Mouse (Mus musculus): ENCODE data around the gene Snx8. TPM values are rescaled to one million over a fixed set of nuclear protein-coding genes. Genes with fewer than 3 reads are reported as not detected.

The Snx8 gene
- polyA plus RNA-seq, 1 experiment from 2014 or later = 19.8 TPM

DNA sequence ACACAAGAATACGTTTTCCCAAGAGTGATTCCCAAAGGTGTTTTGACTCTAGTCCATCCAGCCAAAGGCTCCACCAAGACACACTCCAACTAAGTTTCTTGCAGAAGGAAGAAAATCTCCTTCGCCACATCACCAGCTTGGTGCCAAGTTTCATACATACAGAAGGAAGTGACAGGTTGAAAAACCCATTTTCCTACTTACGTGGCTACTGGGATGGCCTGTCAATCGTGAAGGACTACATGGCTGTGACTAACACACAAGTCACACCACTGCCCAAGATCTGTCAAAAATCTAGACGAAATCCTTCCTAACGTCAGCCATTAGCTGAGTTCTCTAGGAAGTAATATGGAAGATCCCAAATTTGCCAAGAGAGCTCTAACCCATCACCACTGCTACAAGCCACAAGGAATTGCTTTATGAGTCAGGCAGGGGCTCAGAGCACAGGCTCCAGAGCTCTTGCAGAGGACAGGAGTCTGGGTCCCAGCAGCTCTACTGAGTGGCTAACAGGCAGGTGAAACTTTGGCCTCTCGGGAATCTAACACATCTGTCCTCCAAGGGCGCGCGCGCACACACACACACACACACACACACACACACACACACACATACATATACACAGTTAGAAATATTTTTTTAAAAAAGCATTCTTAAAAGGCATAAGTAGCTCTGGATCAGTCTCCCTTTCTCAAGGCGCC, 1.1 kb downstream of the Snx8 start:
- Histone ChIP-seq H3K9me3 (ENCODE audit: control insufficient read depth, low read length) (no peaks in the 10 kb centered on the region), H3K9ac (ENCODE audit: low read length) (peak overlapping the region; percentile 71), H3K4me2 (ENCODE audit: low read depth, low read length) (peak overlapping the region; percentile 67), H3K4me1 (replicated peaks; ENCODE audit: control insufficient read depth, insufficient read depth, low read length) (peaks cover 11% of the 10 kb centered on the region), H3K36me3 (ENCODE audit: control insufficient read depth, insufficient read depth, low read length) (no peaks in the 10 kb centered on the region), H3K27ac (ENCODE audit: low read length) (no peak overlapping the region), H3K4me3 (ENCODE audit: low read length) (peak overlapping the region; percentile 68), H3K27me3 (ENCODE audit: control insufficient read depth, insufficient read depth, low read depth, low read length) (no peaks in the 10 kb centered on the region)
- no peak for ATAC-seq (ENCODE audit: low read depth)
- 61% methylated on average over 12 of the region's 12 CpGs for WGBS

DNA sequence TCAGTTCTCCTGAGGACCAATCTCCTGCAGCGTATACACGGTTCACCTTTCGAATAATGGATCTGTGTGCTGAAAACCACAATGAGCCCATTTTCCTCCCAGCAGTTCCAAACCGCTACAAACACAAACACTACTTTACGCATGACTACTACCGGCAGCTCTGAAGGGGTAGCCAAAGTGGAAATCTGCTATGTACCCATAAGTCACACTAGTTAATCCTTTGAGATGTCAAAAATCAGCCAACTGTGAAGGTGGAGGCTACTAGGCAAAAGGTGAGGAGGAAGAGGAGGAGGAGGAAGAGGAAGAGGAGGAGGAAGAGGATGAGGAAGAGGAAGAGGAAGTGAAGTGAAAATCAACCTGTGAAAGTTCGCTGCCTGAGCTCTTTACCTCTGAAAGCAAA, 1.8 kb downstream of the Snx8 start:
- H3K9me3 ChIP-seq (ENCODE audit: control insufficient read depth, low read length) = no peaks in the 10 kb centered on the region
- 79% methylated on average over 7 of the region's 7 CpGs for WGBS
- H3K9ac ChIP-seq (ENCODE audit: low read length) = no peak overlapping the region
- no peaks in the 10 kb centered on the region for H3K36me3 ChIP-seq (ENCODE audit: control insufficient read depth, insufficient read depth, low read length)
- no peaks in the 10 kb centered on the region for H3K27me3 ChIP-seq (ENCODE audit: control insufficient read depth, insufficient read depth, low read depth, low read length)
- no peak overlapping the region for H3K4me3 ChIP-seq (ENCODE audit: low read length)
- H3K4me2 ChIP-seq (ENCODE audit: low read depth, low read length) = no peak overlapping the region
- H3K27ac ChIP-seq (ENCODE audit: low read length) = no peak overlapping the region
- no peak for ATAC-seq (ENCODE audit: low read depth)
- H3K4me1 ChIP-seq (replicated peaks; ENCODE audit: control insufficient read depth, insufficient read depth, low read length) = peaks cover 11% of the 10 kb centered on the region

DNA sequence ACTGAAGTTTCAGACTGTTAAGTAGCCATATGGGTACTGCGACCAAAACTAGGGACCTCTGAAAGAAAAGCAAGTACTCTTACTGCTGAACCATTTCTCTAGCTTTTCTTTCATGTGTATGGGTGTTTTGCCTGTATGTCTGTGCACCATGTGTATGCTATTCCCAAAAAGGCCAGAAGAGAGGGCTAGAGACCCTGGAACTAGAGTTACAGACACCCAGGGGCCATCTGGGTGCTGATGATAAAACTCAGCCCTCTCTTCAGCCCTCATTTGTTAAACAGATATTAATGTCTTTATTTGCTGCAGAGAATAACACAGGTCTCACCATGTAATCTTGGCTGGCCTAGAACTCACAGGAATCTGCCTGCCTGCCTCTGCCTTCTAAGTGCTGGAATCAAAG, 4.6 kb downstream of the Snx8 start:
- H3K9me3 ChIP-seq (ENCODE audit: control insufficient read depth, low read length) = no peaks in the 10 kb centered on the region
- H3K4me2 ChIP-seq (ENCODE audit: low read depth, low read length) = no peak overlapping the region
- no peak overlapping the region for H3K27ac ChIP-seq (ENCODE audit: low read length)
- H3K4me3 ChIP-seq (ENCODE audit: low read length) = no peak overlapping the region
- H3K4me1 ChIP-seq (replicated peaks; ENCODE audit: control insufficient read depth, insufficient read depth, low read length) = peaks cover 11% of the 10 kb centered on the region
- ATAC-seq (ENCODE audit: low read depth) = no peak
- 82% methylated on average over 1 of the region's 1 CpGs for WGBS
- no peak overlapping the region for H3K9ac ChIP-seq (ENCODE audit: low read length)
- no peaks in the 10 kb centered on the region for H3K36me3 ChIP-seq (ENCODE audit: control insufficient read depth, insufficient read depth, low read length)
- no peaks in the 10 kb centered on the region for H3K27me3 ChIP-seq (ENCODE audit: control insufficient read depth, insufficient read depth, low read depth, low read length)

DNA sequence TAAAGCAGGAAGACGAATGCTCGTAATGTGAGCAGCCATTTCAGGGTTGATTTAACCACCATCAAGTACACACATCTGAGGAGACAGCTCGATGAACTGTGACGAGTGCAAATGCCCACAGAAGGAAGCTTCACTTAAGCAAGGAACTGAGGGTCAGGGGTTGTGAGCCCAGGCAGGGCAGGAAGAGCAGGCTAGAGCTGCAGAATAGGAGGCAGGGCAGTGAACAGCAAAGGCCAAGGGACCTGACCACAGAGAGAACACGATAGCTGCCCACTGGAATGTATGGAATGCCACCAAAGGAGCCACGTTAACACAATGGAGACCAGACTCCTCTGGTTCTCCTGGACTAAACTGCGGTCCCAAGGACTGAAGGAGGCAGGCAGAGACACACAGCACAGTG, 5.5 kb downstream of the Snx8 start:
- Histone ChIP-seq H3K27ac (ENCODE audit: low read length) (peak overlapping the region; percentile 67), H3K36me3 (ENCODE audit: control insufficient read depth, insufficient read depth, low read length) (no peaks in the 10 kb centered on the region), H3K4me3 (ENCODE audit: low read length) (no peak overlapping the region), H3K9me3 (ENCODE audit: control insufficient read depth, low read length) (no peaks in the 10 kb centered on the region), H3K4me2 (ENCODE audit: low read depth, low read length) (peak overlapping the region; percentile 1; the same call in 1 of the 2 replicates), H3K4me1 (replicated peaks; ENCODE audit: control insufficient read depth, insufficient read depth, low read length) (peaks cover 11% of the 10 kb centered on the region), H3K9ac (ENCODE audit: low read length) (peak overlapping the region; percentile 49), H3K27me3 (ENCODE audit: control insufficient read depth, insufficient read depth, low read depth, low read length) (no peaks in the 10 kb centered on the region)
- 17% methylated on average over 7 of the region's 7 CpGs for WGBS
- ATAC-seq (ENCODE audit: low read depth) = peak; percentile 81

DNA sequence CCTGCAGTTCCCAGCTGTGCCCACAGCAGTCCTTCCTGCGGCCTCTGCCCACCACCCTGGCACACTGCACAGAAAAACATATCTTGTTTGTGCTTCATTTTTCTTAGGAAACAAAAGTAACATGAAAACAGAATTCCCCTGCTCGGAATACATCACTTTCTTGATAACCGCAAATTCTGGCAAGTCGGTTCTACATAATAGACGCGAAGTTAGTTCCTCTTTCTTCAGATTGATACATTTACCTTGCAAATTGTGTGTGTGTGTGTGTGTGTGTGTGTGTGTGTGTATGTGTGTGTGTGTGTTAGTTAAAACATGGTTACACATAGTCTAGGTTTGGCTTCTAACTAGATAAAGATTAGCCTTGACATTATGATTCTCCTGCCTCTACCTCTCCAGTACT, 6.4 kb downstream of the Snx8 start:
- H3K36me3 ChIP-seq (ENCODE audit: control insufficient read depth, insufficient read depth, low read length) = no peaks in the 10 kb centered on the region
- WGBS = 86% methylated on average over 6 of the region's 6 CpGs
- ATAC-seq (ENCODE audit: low read depth) = no peak
- no peak overlapping the region for H3K4me2 ChIP-seq (ENCODE audit: low read depth, low read length)
- H3K27me3 ChIP-seq (ENCODE audit: control insufficient read depth, insufficient read depth, low read depth, low read length) = no peaks in the 10 kb centered on the region
- H3K9ac ChIP-seq (ENCODE audit: low read length) = no peak overlapping the region
- no peaks in the 10 kb centered on the region for H3K9me3 ChIP-seq (ENCODE audit: control insufficient read depth, low read length)
- no peak overlapping the region for H3K27ac ChIP-seq (ENCODE audit: low read length)
- no peak overlapping the region for H3K4me3 ChIP-seq (ENCODE audit: low read length)
- H3K4me1 ChIP-seq (replicated peaks; ENCODE audit: control insufficient read depth, insufficient read depth, low read length) = peaks cover 5% of the 10 kb centered on the region

DNA sequence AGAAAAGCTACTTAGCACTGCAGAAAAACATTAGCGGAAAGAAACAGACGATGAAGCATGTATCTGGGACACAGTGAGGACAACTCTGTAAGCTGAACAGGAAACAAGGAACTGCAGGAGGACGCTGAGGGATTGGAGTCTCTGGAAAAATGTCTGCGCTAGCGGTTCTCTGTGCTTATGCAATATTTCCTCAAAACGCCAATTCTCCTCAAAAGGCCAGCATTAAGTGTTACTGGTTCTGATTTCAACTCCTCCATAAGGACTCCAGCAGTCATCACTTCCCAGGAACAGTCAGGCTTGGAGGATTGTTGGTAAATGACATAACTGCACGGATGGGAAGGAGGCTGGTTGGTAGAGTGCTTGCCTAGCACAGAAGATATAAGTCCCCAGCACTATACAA, 7.9 kb downstream of the Snx8 start:
- Histone ChIP-seq H3K27me3 (ENCODE audit: control insufficient read depth, insufficient read depth, low read depth, low read length) (no peaks in the 10 kb centered on the region), H3K36me3 (ENCODE audit: control insufficient read depth, insufficient read depth, low read length) (no peaks in the 10 kb centered on the region), H3K4me3 (ENCODE audit: low read length) (no peak overlapping the region), H3K27ac (ENCODE audit: low read length) (0 out of 2 replicates have a peak overlapping the region, but pooled peaks have one; percentile 1), H3K4me2 (ENCODE audit: low read depth, low read length) (no peak overlapping the region), H3K9me3 (ENCODE audit: control insufficient read depth, low read length) (no peaks in the 10 kb centered on the region), H3K9ac (ENCODE audit: low read length) (no peak overlapping the region), H3K4me1 (replicated peaks; ENCODE audit: control insufficient read depth, insufficient read depth, low read length) (peaks cover 3% of the 10 kb centered on the region; the same call in 1 of the 2 replicates)
- WGBS = 77% methylated on average over 7 of the region's 7 CpGs
- peak; percentile 57 for ATAC-seq (ENCODE audit: low read depth)

DNA sequence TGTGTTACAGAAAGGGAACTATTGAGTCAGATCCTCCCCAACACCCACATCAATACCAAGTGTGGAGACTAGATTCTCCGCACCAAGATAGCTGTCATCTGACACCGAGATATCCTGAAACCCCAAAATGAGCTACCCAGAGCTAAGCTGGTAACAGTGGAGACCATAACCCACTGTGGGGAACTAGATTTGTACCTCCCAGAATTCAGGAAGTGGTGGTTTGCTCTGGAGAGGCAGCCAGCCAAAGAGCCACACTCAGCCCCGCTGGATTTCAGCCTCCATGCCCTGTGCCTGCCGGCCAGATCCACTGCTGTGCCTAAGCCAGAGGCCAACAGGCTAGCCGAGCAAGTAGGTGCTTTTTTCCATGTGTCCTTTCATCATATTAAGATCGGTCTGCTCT, 9.8 kb downstream of the Snx8 start:
- 70% methylated on average over 6 of the region's 6 CpGs for WGBS
- H3K9ac ChIP-seq (ENCODE audit: low read length) = no peak overlapping the region
- H3K9me3 ChIP-seq (ENCODE audit: control insufficient read depth, low read length) = no peaks in the 10 kb centered on the region
- no peaks in the 10 kb centered on the region for H3K27me3 ChIP-seq (ENCODE audit: control insufficient read depth, insufficient read depth, low read depth, low read length)
- H3K4me1 ChIP-seq (replicated peaks; ENCODE audit: control insufficient read depth, insufficient read depth, low read length) = peaks cover 3% of the 10 kb centered on the region; the same call in 1 of the 2 replicates
- H3K4me2 ChIP-seq (ENCODE audit: low read depth, low read length) = no peak overlapping the region
- no peaks in the 10 kb centered on the region for H3K36me3 ChIP-seq (ENCODE audit: control insufficient read depth, insufficient read depth, low read length)
- ATAC-seq (ENCODE audit: low read depth) = no peak
- no peak overlapping the region for H3K27ac ChIP-seq (ENCODE audit: low read length)
- H3K4me3 ChIP-seq (ENCODE audit: low read length) = no peak overlapping the region

DNA sequence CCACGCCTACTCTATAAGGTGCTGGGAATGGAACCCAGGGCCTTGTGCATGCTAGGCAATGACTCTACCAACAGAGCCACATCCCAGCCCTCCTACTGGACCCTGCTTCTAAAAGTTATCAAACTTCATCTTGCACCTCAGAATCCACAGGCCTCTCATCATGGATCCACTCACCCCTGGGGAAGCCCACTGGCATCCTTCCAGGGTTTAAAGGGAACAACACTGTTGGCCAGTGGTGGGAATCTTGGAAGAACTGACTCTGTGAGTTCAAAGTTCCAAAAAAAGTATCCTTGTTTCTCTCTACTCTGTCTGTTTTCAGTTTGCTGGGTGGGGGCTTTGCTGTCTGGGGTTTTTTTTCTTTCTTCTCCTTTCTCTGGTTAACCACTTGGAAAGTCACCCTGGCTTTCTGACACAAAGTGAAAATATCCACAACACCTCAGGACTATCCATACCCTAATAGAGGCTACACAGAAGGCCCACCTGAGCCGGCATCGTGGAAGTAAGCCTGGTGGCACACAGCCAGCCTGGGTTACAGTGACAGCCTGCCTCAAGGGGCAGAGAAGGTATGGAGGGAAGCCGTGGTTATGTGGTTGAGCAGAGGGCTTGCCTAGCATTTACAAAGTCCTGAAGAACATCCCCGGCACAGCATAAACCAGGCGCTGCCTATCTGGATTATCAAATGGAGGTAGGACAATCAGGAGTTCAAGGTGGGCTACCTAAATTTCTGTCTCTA, 10.8 kb downstream of the Snx8 start:
- peaks cover 3% of the 10 kb centered on the region; the same call in 1 of the 2 replicates for H3K4me1 ChIP-seq (replicated peaks; ENCODE audit: control insufficient read depth, insufficient read depth, low read length)
- ATAC-seq (ENCODE audit: low read depth) = no peak
- no peak overlapping the region for H3K27ac ChIP-seq (ENCODE audit: low read length)
- 83% methylated on average over 6 of the region's 6 CpGs for WGBS
- H3K9ac ChIP-seq (ENCODE audit: low read length) = no peak overlapping the region
- H3K27me3 ChIP-seq (ENCODE audit: control insufficient read depth, insufficient read depth, low read depth, low read length) = no peaks in the 10 kb centered on the region
- H3K4me2 ChIP-seq (ENCODE audit: low read depth, low read length) = no peak overlapping the region
- H3K4me3 ChIP-seq (ENCODE audit: low read length) = no peak overlapping the region
- no peaks in the 10 kb centered on the region for H3K9me3 ChIP-seq (ENCODE audit: control insufficient read depth, low read length)
- H3K36me3 ChIP-seq (ENCODE audit: control insufficient read depth, insufficient read depth, low read length) = no peaks in the 10 kb centered on the region

DNA sequence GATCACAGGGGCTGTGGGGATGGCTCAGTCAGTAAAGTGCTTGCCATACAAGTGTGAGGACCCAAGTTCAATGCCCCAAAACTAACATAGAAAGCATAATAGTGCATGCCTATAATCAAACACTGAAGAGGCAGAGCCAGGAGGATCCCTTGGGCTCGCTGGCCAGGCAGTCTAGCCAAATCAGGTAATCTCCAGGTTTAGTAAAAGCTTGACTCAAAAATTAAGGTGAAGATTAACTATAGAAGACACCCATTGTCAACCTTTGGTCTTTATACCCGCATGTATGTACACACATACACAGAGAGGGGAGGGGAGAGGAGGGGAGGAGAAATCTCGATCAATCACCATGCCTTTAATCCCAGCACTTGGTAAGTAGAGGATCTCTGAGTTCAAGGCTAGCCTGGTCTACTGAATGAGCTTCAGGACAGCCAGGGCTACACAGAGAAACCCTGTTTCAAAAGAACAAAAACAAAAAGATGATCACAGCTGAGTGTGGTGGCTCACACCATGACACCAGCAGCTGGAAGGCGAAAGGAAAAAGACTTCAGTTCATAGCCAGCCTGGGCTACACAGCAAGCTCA, 13.7 kb downstream of the Snx8 start:
- no peak for ATAC-seq (ENCODE audit: low read depth)
- Histone ChIP-seq H3K4me2 (ENCODE audit: low read depth, low read length) (no peak overlapping the region), H3K27ac (ENCODE audit: low read length) (no peak overlapping the region), H3K9ac (ENCODE audit: low read length) (no peak overlapping the region), H3K36me3 (ENCODE audit: control insufficient read depth, insufficient read depth, low read length) (no peaks in the 10 kb centered on the region), H3K27me3 (ENCODE audit: control insufficient read depth, insufficient read depth, low read depth, low read length) (no peaks in the 10 kb centered on the region), H3K4me3 (ENCODE audit: low read length) (no peak overlapping the region), H3K9me3 (ENCODE audit: control insufficient read depth, low read length) (no peaks in the 10 kb centered on the region), H3K4me1 (replicated peaks; ENCODE audit: control insufficient read depth, insufficient read depth, low read length) (peaks cover 9% of the 10 kb centered on the region; the same call in 1 of the 2 replicates)
- 86% methylated on average over 4 of the region's 4 CpGs for WGBS
